Mouse (Mus musculus) ES-E14 (cell line): Measurements from ENCODE around the gene Hoxa3. TPM values are rescaled to one million over a fixed set of nuclear protein-coding genes. Genes with fewer than 3 reads are reported as not detected.

Experiments
- DNase-seq: peaks from one replicate; pipeline ENCODE4 v3.0.0-alpha.2; 2013; ENCODE audit warnings: low read depth, low spot score
- H3K27ac ChIP-seq: 2 replicates; pipeline ENCODE4 v1.5.1; 2012; ENCODE audit warnings: low read depth, mild to moderate bottlenecking, low read length, moderate library complexity, mixed read lengths; ENCODE audit not compliant: poor library complexity, insufficient read depth, severe bottlenecking
- H3K36me3 ChIP-seq: 2 replicates; pipeline ENCODE4 v1.6.1; 2012; ENCODE audit warnings: mild to moderate bottlenecking, low read length, moderate library complexity, mixed read lengths; ENCODE audit not compliant: control insufficient read depth, poor library complexity, insufficient read depth, severe bottlenecking
- H3K4me1 ChIP-seq, 2 experiments: fragments of 150-350 bp in 1 of 2; sonication (generic) in 1 of 2; 2 replicates each; pipeline ENCODE4 v1.6.1; 2012; ENCODE audit warnings: low read length in 2 of 2, mild to moderate bottlenecking in 1 of 2, mixed read lengths in 1 of 2; ENCODE audit not compliant: control insufficient read depth in 2 of 2, insufficient read depth in 2 of 2, poor library complexity in 1 of 2
- H3K4me3 ChIP-seq, 2 experiments: fragments of 150-350 bp in 1 of 2; sonication (generic) in 1 of 2; 2 replicates each; pipeline ENCODE4 v1.5.1; 2012; ENCODE audit warnings: low read length in 2 of 2, low read depth in 1 of 2, mild to moderate bottlenecking in 1 of 2, mixed read lengths in 1 of 2; ENCODE audit not compliant: insufficient read depth in 1 of 2, poor library complexity in 1 of 2, severe bottlenecking in 1 of 2
- H3K9ac ChIP-seq: 2 replicates; pipeline ENCODE4 v1.6.1; 2012; ENCODE audit warnings: low read depth, mild to moderate bottlenecking, low read length, mixed read lengths; ENCODE audit not compliant: poor library complexity, insufficient read depth, severe bottlenecking
- H3K9me3 ChIP-seq: fragments of 150-350 bp; sonication (generic); 2 replicates; pipeline ENCODE4 v1.6.1; 2012; ENCODE audit warnings: low read depth, mild to moderate bottlenecking, low read length; ENCODE audit not compliant: control insufficient read depth, insufficient read depth
- CHD2 ChIP-seq: IDR thresholded peaks from 2 replicates; pipeline ENCODE4 v1.6.1; 2014; ENCODE audit warnings: mild to moderate bottlenecking, low read depth, low read length, inconsistent platforms
- HCFC1 ChIP-seq: IDR thresholded peaks from 2 replicates; pipeline ENCODE4 v1.6.1; 2012; ENCODE audit warnings: low read length, inconsistent platforms, borderline replicate concordance; ENCODE audit not compliant: insufficient read depth
- MAFK ChIP-seq: IDR thresholded peaks from 2 replicates; pipeline ENCODE4 v1.6.1; 2014; ENCODE audit warnings: mild to moderate bottlenecking, low read depth, low read length, inconsistent platforms; ENCODE audit not compliant: insufficient read depth
- ZC3H11A ChIP-seq: IDR thresholded peaks from 2 replicates; pipeline ENCODE4 v1.6.1; 2012; ENCODE audit warnings: low read depth, mild to moderate bottlenecking, inconsistent platforms, low read length, borderline replicate concordance
- ZNF384 ChIP-seq: IDR thresholded peaks from 2 replicates; pipeline ENCODE4 v1.6.1; 2012; ENCODE audit warnings: low read depth, low read length, inconsistent platforms
- in situ Hi-C, 2 experiments: fragments of 600-800 bp; cut with MboI; formaldehyde crosslinking; loops; one replicate each; pipeline ENCODE4 v1.15.1; 2025; ENCODE audit warnings: low sequenced_read_pairs in 2 of 2, inconsistent platforms in 1 of 2; ENCODE audit not compliant: unreplicated experiment in 2 of 2
- total RNA-seq: library from RNA; depleted of rRNA; stranded (reverse); fragments of 300-350 nt; gene quantifications from 2 replicates; pipeline ENCODE4 v1.2.3, GENCODE M21; 2012; rRNA removed

The Hoxa3 gene
- total RNA-seq, 1 experiment: 0.27 TPM

DNA sequence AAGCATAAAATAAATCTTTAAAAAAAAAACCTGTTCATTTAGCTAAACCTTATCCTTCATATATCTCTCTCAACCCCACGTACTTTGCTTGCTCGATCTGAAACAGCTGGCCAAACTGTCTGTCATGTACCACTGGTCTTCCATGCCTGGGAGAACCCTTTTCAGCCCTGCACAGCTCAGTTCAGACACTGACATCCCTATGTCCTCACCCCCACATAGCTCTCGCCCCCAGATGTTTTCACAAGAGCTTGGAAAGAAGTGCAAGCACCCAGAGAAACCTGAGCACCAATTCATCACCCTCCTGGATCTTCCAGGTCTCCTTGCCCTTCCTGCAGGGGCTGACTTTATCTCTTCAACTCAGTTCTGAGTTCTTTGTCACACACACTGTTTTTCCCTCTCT is 92.0 kb downstream of the Hoxa3 start:
- Histone ChIP-seq H3K27ac (no peak overlapping the region), H3K4me3 (no peak overlapping the region), H3K9me3 (no peaks in the 10 kb centered on the region), H3K36me3 (no peaks in the 10 kb centered on the region), H3K9ac (no peak overlapping the region), H3K4me1 (peaks cover 0 to 3% of the 10 kb centered on the region in 2 experiments; a peak in 2 of 4 replicates)
- no peak for DNase-seq
- in situ Hi-C loops: no loop called here
- TF ChIP-seq CHD2 (no peak), HCFC1 (no peak), MAFK (no peak), ZNF384 (no peak), ZC3H11A (no peak)

Other genes with a start within 250 kb of the Hoxa3 start
- gene Skap2, start 200.8 kb downstream of the Hoxa3 start, total RNA-seq: 19.6 and 25.1 TPM in 2 replicates
- gene Hoxa1, start 55.0 kb downstream of the Hoxa3 start, total RNA-seq: 1.1 and 3.5 TPM in 2 replicates
- gene Hoxa2, start 48.5 kb downstream of the Hoxa3 start, total RNA-seq: 0.27 TPM in 1 of 2 replicates, not detected in the other
- 0.18 TPM in 1 of 2 replicates, not detected in the other for gene 5730596B20Rik, start 35.8 kb downstream of the Hoxa3 start, total RNA-seq
- gene Hoxa4, start 21.6 kb downstream of the Hoxa3 start, total RNA-seq: 0.13 TPM in 1 of 2 replicates, not detected in the other
- 0.49 TPM in 1 of 2 replicates, not detected in the other for gene Hoxa5, start 8.7 kb downstream of the Hoxa3 start, total RNA-seq
- gene Hoxa6, start 4.6 kb downstream of the Hoxa3 start, total RNA-seq: not detected in 2 replicates
- 0.31 TPM in 1 of 2 replicates, not detected in the other for gene Gm28308, start within 50 bp of the Hoxa3 start, total RNA-seq
- gene Hoxa7, start 8.5 kb upstream of the Hoxa3 start, total RNA-seq: 0.42 and 0.89 TPM in 2 replicates
- gene Hoxa9, start 17.8 kb upstream of the Hoxa3 start, total RNA-seq: 0.26 and 1.4 TPM in 2 replicates
- 0.16 and 0.80 TPM in 2 replicates for gene Hoxa10, start 27.5 kb upstream of the Hoxa3 start, total RNA-seq
- 0.31 TPM in 1 of 2 replicates, not detected in the other for gene Hoxa11, start 32.5 kb upstream of the Hoxa3 start, total RNA-seq
- gene Hoxa13, start 47.5 kb upstream of the Hoxa3 start, total RNA-seq: 0.21 and 0.40 TPM in 2 replicates
- gene Evx1, start 100.2 kb upstream of the Hoxa3 start, total RNA-seq: 0.32 and 0.54 TPM in 2 replicates